11 mouse cellular contexts compared by ENCODE assay signal in the genomic region with DNA sequence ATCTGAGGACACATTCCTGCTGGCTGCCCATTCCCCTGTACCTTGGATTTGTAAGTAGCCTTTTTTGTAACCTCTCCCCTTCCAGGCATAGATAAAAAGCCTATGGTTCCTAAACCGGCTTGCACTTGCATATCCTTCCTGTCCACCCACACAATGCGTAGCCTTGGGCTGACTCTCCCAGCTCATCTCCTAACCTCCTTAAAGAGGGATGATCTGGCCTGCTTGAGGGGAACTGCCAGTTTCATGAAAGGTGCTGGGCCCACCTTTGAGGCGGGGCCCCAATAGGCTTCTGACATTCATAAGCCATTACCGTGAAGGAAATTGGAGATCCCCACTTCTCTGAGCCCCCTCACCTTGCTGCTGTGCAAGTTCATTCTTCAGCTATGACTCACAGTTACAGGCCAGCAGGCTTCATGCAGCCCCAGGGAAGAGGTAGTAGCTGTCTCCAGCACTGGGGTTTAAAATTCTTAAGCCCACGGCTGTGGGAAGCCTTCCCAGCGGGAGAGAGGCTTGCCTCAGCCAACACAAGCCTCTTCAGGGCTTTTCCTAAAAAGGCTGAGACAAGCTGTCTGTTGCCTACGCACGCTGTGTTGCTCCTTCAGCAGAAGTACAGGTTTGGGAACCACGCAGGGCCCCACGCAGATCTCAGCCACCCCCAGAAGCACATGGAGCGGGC. TPM values are rescaled to one million over a fixed set of nuclear protein-coding genes. Genes with fewer than 3 reads are reported as not detected.
DNase-seq lines count a peak whose midpoint lies in the region; TF ChIP-seq lines count a peak whose summit lies in the region.
"Had no signal": no experiment of that assay in that cellular context is flagged by ENCODE, and none has a peak within 500 bp of the region (broad histone marks: within the 10 kb centered on the region; RNA-seq: fewer than 3 reads in every experiment).

No protein-coding gene starts in this region.

- intact Hi-C loops in left cerebral cortex, postnatal 4 days (cut with DNase I), result no loop called here

- H3K36me3 ChIP-seq in ES-Bruce4 (ENCODE audit: control insufficient read depth, insufficient read depth, low read length, poor library complexity, severe bottlenecking), result no peaks in the 10 kb centered on the region

- peak; percentile 70; the same call in 1 of the 2 replicates for TF ChIP-seq EP300 in ES-Bruce4 (IDR thresholded peaks at IDR 0.05; ENCODE audit: insufficient read depth, low read depth, low read length)

- H3K27ac ChIP-seq in ES-Bruce4 (ENCODE audit: insufficient read depth, low read length), result peak overlapping the region; percentile 52
- peak overlapping the region; percentile 46 for H3K27ac ChIP-seq in cortical plate, adult 2 months (ENCODE audit: insufficient read depth, low read length)
- H3K27ac ChIP-seq: embryonic facial prominence, embryonic 12.5 days had no signal

- no peak for TF ChIP-seq CTCF in ES-Bruce4 (IDR thresholded peaks at IDR 0.05; ENCODE audit: low read depth, low read length)
- no peak for TF ChIP-seq CTCF in cortical plate, adult 2 months (IDR thresholded peaks at IDR 0.05; ENCODE audit: extremely low read depth, insufficient read depth, low read length)

- DNase-seq in left cerebral cortex, adult 18-20 months (ENCODE audit: low spot score in 2 of 2), result peak; percentile 74 to 85
- no peak for DNase-seq in left cerebral cortex, postnatal 4 days
- peak; percentile 33 for DNase-seq in naive thymus-derived CD4-positive, alpha-beta T cell, adult 2 months (ENCODE audit: low read depth)
- no peak for DNase-seq in urinary bladder, postnatal 25 days (ENCODE audit: low spot score)
- no peak for DNase-seq in adrenal gland, postnatal 36 days
- DNase-seq: gastrocnemius, postnatal 10 days; heart, postnatal 4 days; lung, adult 18-20 months had no signal

- H3K4me1 ChIP-seq in ES-Bruce4 (ENCODE audit: control insufficient read depth, insufficient read depth, low read length), result peaks cover 6% of the 10 kb centered on the region
- H3K4me1 ChIP-seq in cortical plate, adult 2 months (ENCODE audit: control insufficient read depth, insufficient read depth, low read length), result peaks cover 9% of the 10 kb centered on the region

- H3K9ac ChIP-seq in ES-Bruce4 (ENCODE audit: low read depth, poor library complexity, severe bottlenecking), result peak overlapping the region; percentile 68; the same call in 1 of the 2 replicates
- H3K9ac ChIP-seq: embryonic facial prominence, embryonic 12.5 days had no signal

- H3K27me3 ChIP-seq in ES-Bruce4 (ENCODE audit: control insufficient read depth, insufficient read depth, low read length, poor library complexity, severe bottlenecking), result no peaks in the 10 kb centered on the region

- no peak overlapping the region for H3K4me3 ChIP-seq in ES-Bruce4 (ENCODE audit: low read depth, low read length)
- no peak overlapping the region for H3K4me3 ChIP-seq in cortical plate, adult 2 months (ENCODE audit: insufficient read depth, low read length)

- H3K9me3 ChIP-seq in ES-Bruce4 (replicated peaks; ENCODE audit: control insufficient read depth, insufficient read depth, low read length, poor library complexity, severe bottlenecking), result no peaks in the 10 kb centered on the region
- H3K9me3 ChIP-seq: embryonic facial prominence, embryonic 12.5 days had no signal

- no peak for TF ChIP-seq POLR2A in ES-Bruce4 (IDR thresholded peaks at IDR 0.05; ENCODE audit: insufficient read depth, low read length)
- no peak for TF ChIP-seq POLR2A in cortical plate, adult 2 months (IDR thresholded peaks at IDR 0.05; ENCODE audit: extremely low read depth, insufficient read depth, low read length)

RNA-seq across cellular contexts. Expression of a gene that starts 1.1 kb away (rescaled TPM):
- total RNA-seq in left cerebral cortex, adult 18-20 months (2021), result under 1 TPM; 0.51 to 0.61 TPM
- total RNA-seq in left cerebral cortex, postnatal 4 days (2021), result not detected
- polyA plus RNA-seq in ES-Bruce4 (2011; ENCODE audit: insufficient read depth, insufficient read length, low read depth, missing spikeins), result 10.1 and 10.2 TPM in 2 replicates
- polyA plus RNA-seq in cortical plate, adult 2 months (2012; rRNA removed), result 0.93 and 1.2 TPM in 2 replicates
- total RNA-seq in adrenal gland, postnatal 36 days (2021), result not detected

RNA-seq across cellular contexts. Expression of a gene that starts 14.3 kb away (rescaled TPM):
- 10 to 100 TPM; 37.7 to 50.0 TPM for total RNA-seq in left cerebral cortex, adult 18-20 months (2021)
- total RNA-seq in left cerebral cortex, postnatal 4 days (2021), result 10 to 100 TPM; 21.8 to 24.1 TPM
- 15.6 and 17.1 TPM in 2 replicates for polyA plus RNA-seq in ES-Bruce4 (2011; ENCODE audit: insufficient read depth, insufficient read length, low read depth, missing spikeins)
- 68.2 and 76.8 TPM in 2 replicates for polyA plus RNA-seq in cortical plate, adult 2 months (2012; rRNA removed)
- 10 to 100 TPM; 37.3 to 59.9 TPM for total RNA-seq in adrenal gland, postnatal 36 days (2021)

RNA-seq across cellular contexts. Expression of a gene that starts 14.3 kb away (rescaled TPM):
- total RNA-seq in left cerebral cortex, adult 18-20 months (2021), result 10 to 100 TPM; 25.4 to 28.7 TPM
- total RNA-seq in left cerebral cortex, postnatal 4 days (2021), result 10 to 100 TPM; 46.2 to 49.4 TPM
- polyA plus RNA-seq in ES-Bruce4 (2011; ENCODE audit: insufficient read depth, insufficient read length, low read depth, missing spikeins), result 40.0 and 44.2 TPM in 2 replicates
- polyA plus RNA-seq in cortical plate, adult 2 months (2012; rRNA removed), result 43.5 and 43.6 TPM in 2 replicates
- 10 to 100 TPM; 20.0 to 29.1 TPM for total RNA-seq in adrenal gland, postnatal 36 days (2021)

RNA-seq across cellular contexts. Expression of a gene that starts 18.4 kb away (rescaled TPM):
- 10 to 100 TPM; 25.3 to 27.4 TPM for total RNA-seq in left cerebral cortex, adult 18-20 months (2021)
- 10 to 100 TPM; 68.7 to 78.2 TPM for total RNA-seq in left cerebral cortex, postnatal 4 days (2021)
- 60.4 and 61.6 TPM in 2 replicates for polyA plus RNA-seq in ES-Bruce4 (2011; ENCODE audit: insufficient read depth, insufficient read length, low read depth, missing spikeins)
- polyA plus RNA-seq in cortical plate, adult 2 months (2012; rRNA removed), result 36.6 and 42.7 TPM in 2 replicates
- 10 to 100 TPM; 23.2 to 30.3 TPM for total RNA-seq in adrenal gland, postnatal 36 days (2021)

RNA-seq across cellular contexts. Expression of a gene that starts 28.9 kb away (rescaled TPM):
- 1 to 10 TPM; 7.9 to 8.7 TPM for total RNA-seq in left cerebral cortex, adult 18-20 months (2021)
- total RNA-seq in left cerebral cortex, postnatal 4 days (2021), result 10 to 100 TPM in 1 of 2 experiments, 1 to 10 TPM in 1; 8.8 to 10.1 TPM
- 76.1 and 89.4 TPM in 2 replicates for polyA plus RNA-seq in ES-Bruce4 (2011; ENCODE audit: insufficient read depth, insufficient read length, low read depth, missing spikeins)
- polyA plus RNA-seq in cortical plate, adult 2 months (2012; rRNA removed), result 19.3 and 19.8 TPM in 2 replicates
- 10 to 100 TPM; 25.6 to 36.8 TPM for total RNA-seq in adrenal gland, postnatal 36 days (2021)

Comparison
In these comparisons a context has a peak if more than half of its experiments do, and no peak if none do; other contexts are left out.
1. DNase-seq: peak in left cerebral cortex, adult 18-20 months (2 of 2) and naive thymus-derived CD4-positive, alpha-beta T cell, adult 2 months (single experiment); none in left cerebral cortex, postnatal 4 days (single experiment), urinary bladder, postnatal 25 days (single experiment) and adrenal gland, postnatal 36 days (0 of 2).